Mouse (Mus musculus) limb, embryonic 12.5 days (tissue): Measurements from ENCODE around the gene Wdr17. TPM values are rescaled to one million over a fixed set of nuclear protein-coding genes. Genes with fewer than 3 reads are reported as not detected.
"Not testable (repeated sequence)": the region's sequence is repeated elsewhere in the genome, so short reads cannot be mapped to it uniquely, and the experiment has no call there.

Source experiments
- ATAC-seq: fragments of 200-750 bp; cut with Nextera tagmentation; 2 replicates; pipeline ENCODE4 v1.8.0; 2017; ENCODE audit warnings: low read depth, moderate TSS enrichment; ENCODE audit not compliant: insufficient number of reproducible peaks, insufficient read depth, low FRiP score, low TSS enrichment
- H3K27ac ChIP-seq: fragments of 300-500 bp; sonication (generic); 2 replicates; pipeline ENCODE4 v1.5.1; 2016; ENCODE audit warnings: mild to moderate bottlenecking, moderate library complexity
- H3K27me3 ChIP-seq: fragments of 300-500 bp; sonication (generic); 2 replicates; pipeline ENCODE4 v1.6.1; 2016; ENCODE audit warnings: mild to moderate bottlenecking, moderate library complexity
- H3K36me3 ChIP-seq: fragments of 300-500 bp; sonication (generic); 2 replicates; pipeline ENCODE4 v1.6.1; 2016; ENCODE audit warnings: mild to moderate bottlenecking, moderate library complexity
- H3K4me1 ChIP-seq: fragments of 300-500 bp; sonication (generic); replicated peaks from 2 replicates; pipeline ENCODE4 v1.6.1; 2016
- H3K4me2 ChIP-seq: fragments of 300-500 bp; sonication (generic); 2 replicates; pipeline ENCODE4 v1.6.1; 2016; ENCODE audit warnings: mild to moderate bottlenecking, moderate library complexity
- H3K4me3 ChIP-seq: fragments of 300-500 bp; sonication (generic); replicated peaks from 2 replicates; pipeline ENCODE4 v1.5.1; 2016; ENCODE audit warnings: mild to moderate bottlenecking
- H3K9ac ChIP-seq: fragments of 300-500 bp; sonication (generic); replicated peaks from 2 replicates; pipeline ENCODE4 v1.6.1; 2016; ENCODE audit warnings: mild to moderate bottlenecking, moderate library complexity
- H3K9me3 ChIP-seq: fragments of 300-500 bp; sonication (generic); 2 replicates; pipeline ENCODE4 v1.6.1; 2016; ENCODE audit warnings: mild to moderate bottlenecking, moderate library complexity
- WGBS: fragments of 180-500 bp; shearing (Covaris S2); methylation state at CpG from one replicate; pipeline ENCODE4 v1.1.7; 2016; 5-methylcytosine and 5-hydroxymethylcytosine counted together
- polyA plus RNA-seq: library from polyadenylated mRNA; unstranded; fragments of >200 nt; fragmentation: Nextera tagmentation; extraction: Ambion mirVana; gene quantifications from 2 replicates; pipeline ENCODE4 v1.2.1, GENCODE M21; 2016

Gene Wdr17
- polyA plus RNA-seq, 1 experiment from 2014 or later: 2.7 TPM

DNA sequence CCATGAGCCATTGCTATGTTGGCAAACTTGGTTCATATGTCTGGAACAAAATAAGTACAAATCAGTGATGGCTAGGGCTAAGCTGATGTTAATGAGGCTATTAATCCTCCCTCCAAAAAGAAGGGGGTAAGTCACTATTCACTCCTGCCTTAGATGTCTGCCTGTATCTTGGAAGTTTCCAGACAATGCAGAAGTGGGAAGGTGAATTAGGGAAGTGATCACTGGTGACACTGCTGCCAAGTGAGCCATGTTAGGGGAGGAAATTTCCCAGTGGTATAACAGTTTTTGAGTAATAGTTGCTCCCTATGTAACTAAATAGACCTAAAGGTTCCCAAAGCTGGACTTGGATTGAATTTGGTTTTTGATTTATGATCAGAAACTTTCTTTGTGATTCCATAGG, 215.2 kb downstream of the Wdr17 start:
- H3K9ac ChIP-seq: no peak overlapping the region
- H3K4me1 ChIP-seq: no peaks in the 10 kb centered on the region
- H3K4me3 ChIP-seq: no peak overlapping the region
- H3K9me3 ChIP-seq: no peaks in the 10 kb centered on the region
- ATAC-seq: no peak
- H3K4me2 ChIP-seq: no peak overlapping the region
- no peak overlapping the region for H3K27ac ChIP-seq
- no peaks in the 10 kb centered on the region for H3K36me3 ChIP-seq
- no peaks in the 10 kb centered on the region for H3K27me3 ChIP-seq

DNA sequence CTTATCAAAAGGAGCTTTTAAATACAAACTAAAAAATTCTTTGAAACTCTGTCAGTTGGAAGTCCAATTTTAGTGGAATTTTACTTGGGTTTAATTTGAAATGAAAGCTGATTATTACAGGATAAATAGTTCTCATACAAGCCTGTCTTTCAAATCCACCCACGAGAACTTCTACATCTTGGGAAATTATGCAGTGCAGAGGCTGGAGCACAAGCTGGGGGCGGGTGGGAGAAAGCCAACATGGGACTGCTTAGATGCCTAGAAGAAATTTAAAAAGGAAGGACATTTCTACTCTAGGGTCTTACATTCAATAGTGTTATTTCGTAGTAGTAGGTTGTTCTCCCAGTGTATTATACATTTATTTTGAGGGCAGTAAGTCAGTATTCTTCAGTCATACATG, 219.2 kb downstream of the Wdr17 start:
- Histone ChIP-seq H3K4me1 (no peaks in the 10 kb centered on the region), H3K27me3 (no peaks in the 10 kb centered on the region), H3K36me3 (no peaks in the 10 kb centered on the region), H3K4me2 (no peak overlapping the region), H3K9me3 (no peaks in the 10 kb centered on the region), H3K27ac (no peak overlapping the region), H3K4me3 (no peak overlapping the region), H3K9ac (no peak overlapping the region)
- ATAC-seq: no peak
- WGBS: 82% methylated on average over 3 of the region's 3 CpGs

DNA sequence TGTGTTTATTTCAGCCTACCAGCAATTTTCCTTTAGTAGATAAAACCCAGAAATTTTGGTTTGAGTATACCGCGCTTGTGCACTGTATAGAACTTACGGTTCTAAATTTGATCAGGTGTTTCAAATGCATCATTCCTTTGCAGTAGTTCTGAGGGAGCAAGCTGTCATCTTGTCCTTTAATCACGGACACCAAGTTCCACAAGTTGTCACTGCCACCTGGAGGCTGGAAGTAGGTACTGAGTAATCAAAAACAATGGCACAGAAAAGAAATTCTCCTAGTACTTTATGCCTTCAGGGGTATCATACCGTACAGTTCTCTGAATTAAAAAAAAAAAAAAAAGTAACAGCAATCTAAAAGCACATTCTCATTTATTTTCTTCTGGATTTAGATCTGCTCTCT, 226.3 kb downstream of the Wdr17 start:
- 38% methylated on average over 5 of the region's 5 CpGs for WGBS
- no peak for ATAC-seq
- Histone ChIP-seq H3K36me3 (no peaks in the 10 kb centered on the region), H3K27me3 (no peaks in the 10 kb centered on the region), H3K4me2 (no peak overlapping the region), H3K9me3 (no peaks in the 10 kb centered on the region), H3K9ac (no peak overlapping the region), H3K4me3 (no peak overlapping the region), H3K4me1 (no peaks in the 10 kb centered on the region), H3K27ac (no peak overlapping the region)

DNA sequence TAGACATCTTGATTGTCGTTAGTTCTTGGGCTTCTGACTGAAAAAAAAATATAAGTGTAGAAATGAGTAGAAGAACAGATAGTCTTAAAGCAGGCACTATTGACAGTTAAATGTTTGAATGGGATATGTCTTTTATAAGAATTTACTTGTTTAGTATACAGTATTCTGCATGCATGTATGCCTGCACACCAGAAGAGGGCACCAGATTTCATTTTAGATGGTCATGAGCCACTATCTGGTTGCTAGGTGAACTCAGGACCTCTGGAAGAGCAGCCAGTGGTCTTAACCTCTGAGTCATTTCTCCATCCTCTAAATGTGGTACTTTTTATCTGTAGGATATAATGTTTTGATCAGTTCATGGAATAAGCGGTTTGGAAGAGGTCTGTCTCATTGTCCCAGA, 227.3 kb downstream of the Wdr17 start:
- no peak for ATAC-seq
- no peaks in the 10 kb centered on the region for H3K9me3 ChIP-seq
- WGBS: 83% methylated on average over 2 of the region's 2 CpGs

DNA sequence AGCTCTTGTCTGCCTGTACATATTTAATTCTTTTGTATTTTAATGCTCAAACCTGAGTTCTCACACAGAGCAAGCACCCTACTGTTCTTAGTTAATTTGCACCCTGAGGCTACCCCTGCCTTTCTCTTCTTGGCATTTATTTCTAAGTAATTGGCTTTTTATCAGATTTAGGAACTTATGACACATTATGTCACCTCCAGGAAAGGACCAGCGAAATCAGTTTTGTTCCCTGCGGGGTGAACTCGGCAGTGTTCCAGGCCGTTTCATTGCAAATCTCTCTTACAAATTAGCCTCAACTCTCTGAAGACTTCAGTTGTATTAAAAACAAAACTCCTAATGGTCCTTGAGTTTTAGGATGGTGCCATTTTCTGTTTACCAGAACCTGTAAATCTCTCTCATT, 248.3 kb downstream of the Wdr17 start:
- Histone ChIP-seq H3K4me3 (no peak overlapping the region), H3K4me1 (no peaks in the 10 kb centered on the region), H3K27me3 (no peaks in the 10 kb centered on the region), H3K27ac (no peak overlapping the region), H3K4me2 (no peak overlapping the region), H3K9ac (no peak overlapping the region), H3K36me3 (no peaks in the 10 kb centered on the region), H3K9me3 (no peaks in the 10 kb centered on the region)
- WGBS: 60% methylated on average over 4 of the region's 4 CpGs
- ATAC-seq: no peak

More for the DNA sequence above, 227.3 kb downstream of the Wdr17 start:
- no peak overlapping the region for H3K9ac ChIP-seq
- H3K27ac ChIP-seq: no peak overlapping the region
- no peaks in the 10 kb centered on the region for H3K27me3 ChIP-seq
- no peak overlapping the region for H3K4me2 ChIP-seq
- H3K36me3 ChIP-seq: no peaks in the 10 kb centered on the region
- H3K4me3 ChIP-seq: no peak overlapping the region
- H3K4me1 ChIP-seq: no peaks in the 10 kb centered on the region

DNA sequence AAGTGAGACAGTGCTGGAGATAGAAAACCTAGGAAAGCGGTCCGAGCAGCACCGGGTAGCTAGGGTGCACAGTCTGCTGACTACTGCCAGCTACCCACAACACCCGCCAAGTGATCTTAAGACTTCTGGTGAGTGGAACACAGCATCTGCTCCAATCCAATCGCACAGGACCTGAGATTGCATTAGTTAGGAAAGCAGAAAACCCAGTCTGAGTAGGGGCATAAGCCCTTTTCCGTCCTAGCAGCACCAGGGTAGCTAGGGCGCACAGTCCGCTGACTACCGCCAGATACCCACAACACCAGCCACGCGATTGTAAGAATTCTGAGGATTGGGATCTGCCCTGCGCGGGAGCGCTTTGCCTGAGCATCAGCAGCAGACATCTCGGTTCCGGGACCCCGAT, 270.3 kb downstream of the Wdr17 start:
- not testable (repeated sequence) for H3K9ac ChIP-seq, H3K9me3 ChIP-seq, H3K4me2 ChIP-seq, H3K27me3 ChIP-seq, H3K4me3 ChIP-seq, H3K36me3 ChIP-seq, ATAC-seq, H3K4me1 ChIP-seq, H3K27ac ChIP-seq
- 87% methylated on average over 17 of the region's 17 CpGs for WGBS

DNA sequence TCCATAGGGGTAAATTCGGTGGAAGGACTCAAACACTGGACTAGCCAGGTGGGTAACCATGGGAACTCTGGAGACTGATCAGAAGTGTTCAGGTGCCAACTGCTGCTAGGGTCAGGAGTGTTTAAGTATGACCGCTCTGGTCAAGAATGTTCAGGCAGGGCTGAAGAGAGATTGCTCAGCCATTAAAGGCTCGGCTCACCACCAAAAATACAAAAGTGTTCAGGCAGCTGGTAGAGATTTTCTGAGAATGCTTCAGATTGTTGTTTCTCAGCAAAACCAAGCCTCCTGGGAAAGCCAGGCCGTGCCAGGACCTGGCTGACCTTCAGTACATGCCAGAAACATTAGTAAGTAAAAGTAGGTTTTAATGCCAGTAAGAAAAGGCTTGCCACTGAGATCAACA, 276.7 kb downstream of the Wdr17 start:
- no peaks in the 10 kb centered on the region for H3K27me3 ChIP-seq
- WGBS: 75% methylated on average over 4 of the region's 4 CpGs

DNA sequence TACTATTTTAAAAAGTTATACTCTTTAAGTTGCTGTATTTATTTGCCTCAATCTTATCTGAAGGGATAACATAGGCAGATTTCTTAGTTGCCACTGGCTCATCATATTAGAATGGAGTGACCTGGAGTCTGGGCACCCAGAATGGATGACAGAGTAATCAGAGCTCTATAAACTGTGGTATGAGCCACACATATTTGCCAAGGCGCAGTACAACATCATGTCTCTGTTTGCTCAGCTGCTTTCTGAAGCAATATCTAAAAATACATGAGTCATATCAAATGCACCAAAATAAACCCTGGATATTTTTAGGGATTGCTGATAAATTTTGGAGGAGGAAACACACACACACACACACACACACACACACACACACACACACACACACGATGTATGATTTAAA, 277.6 kb downstream of the Wdr17 start:
- no peaks in the 10 kb centered on the region for H3K4me1 ChIP-seq
- H3K9me3 ChIP-seq: no peaks in the 10 kb centered on the region
- 90% methylated on average over 2 of the region's 2 CpGs for WGBS
- H3K9ac ChIP-seq: no peak overlapping the region
- no peak overlapping the region for H3K4me2 ChIP-seq
- H3K36me3 ChIP-seq: no peaks in the 10 kb centered on the region
- no peak overlapping the region for H3K4me3 ChIP-seq
- no peak for ATAC-seq
- H3K27me3 ChIP-seq: no peaks in the 10 kb centered on the region
- H3K27ac ChIP-seq: no peak overlapping the region

More for the DNA sequence above, 276.7 kb downstream of the Wdr17 start:
- Histone ChIP-seq H3K27ac (no peak overlapping the region), H3K4me3 (no peak overlapping the region), H3K9me3 (no peaks in the 10 kb centered on the region), H3K4me1 (no peaks in the 10 kb centered on the region), H3K9ac (no peak overlapping the region), H3K4me2 (no peak overlapping the region), H3K36me3 (no peaks in the 10 kb centered on the region)
- ATAC-seq: no peak

DNA sequence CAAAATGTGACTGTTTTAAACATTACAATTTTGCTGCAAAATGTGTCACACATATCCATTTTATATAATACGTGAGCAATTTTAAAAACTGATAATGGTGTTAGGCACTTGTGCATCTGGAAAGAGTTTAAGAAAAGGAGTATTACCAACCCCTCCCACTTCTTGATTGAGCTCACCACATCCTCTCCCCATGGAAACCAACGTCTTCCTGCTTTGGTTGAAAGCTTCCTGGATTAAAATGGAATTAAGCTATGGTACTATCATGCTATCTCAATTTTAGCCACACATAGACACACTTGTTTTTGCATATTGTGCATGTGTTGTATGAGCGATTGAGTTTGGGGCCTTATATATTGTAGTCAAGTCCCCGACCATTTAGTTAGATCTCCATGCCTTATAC, 283.5 kb downstream of the Wdr17 start:
- no peaks in the 10 kb centered on the region for H3K9me3 ChIP-seq
- H3K27me3 ChIP-seq: no peaks in the 10 kb centered on the region
- H3K4me3 ChIP-seq: no peak overlapping the region
- ATAC-seq: no peak
- no peak overlapping the region for H3K9ac ChIP-seq
- 0 out of 2 replicates have a peak, but pooled peaks cover 6% of the 10 kb centered on the region for H3K4me1 ChIP-seq
- H3K4me2 ChIP-seq: no peak overlapping the region
- WGBS: 72% methylated on average over 4 of the region's 4 CpGs
- H3K27ac ChIP-seq: no peak overlapping the region
- H3K36me3 ChIP-seq: no peaks in the 10 kb centered on the region

DNA sequence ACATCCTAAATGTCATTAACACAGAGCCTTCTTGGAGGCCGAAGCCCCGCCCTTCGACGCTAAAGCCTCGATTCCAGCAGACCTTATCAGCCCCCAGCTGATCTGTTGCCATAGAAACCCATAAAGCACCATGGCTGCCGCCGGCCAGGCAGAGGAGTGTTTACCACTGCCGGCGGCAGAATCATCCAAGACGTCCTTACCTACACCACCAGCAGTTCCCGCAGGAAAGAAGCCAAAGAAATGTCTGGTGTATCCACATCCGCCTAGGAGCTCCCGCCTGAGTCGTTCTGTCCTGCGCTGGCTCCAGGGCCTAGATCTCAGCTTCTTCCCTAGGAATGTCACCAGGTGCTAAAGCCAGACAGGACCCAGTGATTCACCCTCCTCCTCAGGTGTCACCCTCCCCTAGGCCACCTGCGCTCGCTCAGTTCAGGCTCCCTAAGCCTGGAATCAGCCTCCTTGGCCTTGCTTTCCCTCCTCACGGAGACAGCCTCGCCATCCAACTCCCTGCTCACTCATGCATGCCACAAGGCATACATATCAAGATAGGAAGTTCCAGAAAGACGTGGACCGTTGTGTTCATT, 286.2 kb downstream of the Wdr17 start, which contains the start of gene Spata4:
Gene Spata4, plus strand, starts transcription at position 111 of the 581 bp plus-strand sequence.
- Histone ChIP-seq H3K4me2 (peak within 1 kb of the TSS; percentile 62), H3K27ac (no peak within 1 kb of the TSS), H3K4me3 (peak within 1 kb of the TSS; percentile 31), H3K4me1 (0 out of 2 replicates have a peak, but pooled peaks cover 6% of the 10 kb centered on the region), H3K27me3 (no peaks in the 10 kb centered on the region), H3K9me3 (no peaks in the 10 kb centered on the region), H3K9ac (no peak within 1 kb of the TSS), H3K36me3 (no peaks in the 10 kb centered on the region)
- WGBS: 12% methylated on average over 21 of the region's 21 CpGs
- ATAC-seq: peak; percentile 63; the same call in 1 of the 2 replicates

DNA sequence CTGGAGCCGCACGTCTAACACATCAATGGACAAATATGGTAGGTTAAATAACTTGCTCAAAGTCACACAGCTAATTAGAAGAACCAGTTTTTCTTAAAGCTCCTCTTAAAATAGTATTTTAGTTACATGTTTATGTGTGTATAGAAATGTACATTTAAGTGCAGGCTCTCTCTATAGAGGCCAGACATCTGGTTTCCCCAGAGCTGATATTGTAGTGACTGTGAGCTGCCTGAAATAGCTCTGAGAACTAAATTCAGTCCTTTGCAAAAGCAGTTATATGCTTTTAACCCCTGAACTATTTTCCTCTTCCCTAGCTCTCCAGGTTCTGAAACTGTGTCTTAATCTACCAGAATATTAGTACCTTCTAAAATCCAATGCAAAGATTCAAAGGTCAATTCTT, 289.6 kb downstream of the Wdr17 start:
- H3K4me3 ChIP-seq: no peak overlapping the region
- no peaks in the 10 kb centered on the region for H3K9me3 ChIP-seq
- 90% methylated on average over 2 of the region's 2 CpGs for WGBS
- no peak overlapping the region for H3K9ac ChIP-seq
- no peak overlapping the region for H3K4me2 ChIP-seq
- ATAC-seq: no peak
- H3K36me3 ChIP-seq: no peaks in the 10 kb centered on the region
- no peak overlapping the region for H3K27ac ChIP-seq
- 0 out of 2 replicates have a peak, but pooled peaks cover 6% of the 10 kb centered on the region for H3K4me1 ChIP-seq
- H3K27me3 ChIP-seq: no peaks in the 10 kb centered on the region

DNA sequence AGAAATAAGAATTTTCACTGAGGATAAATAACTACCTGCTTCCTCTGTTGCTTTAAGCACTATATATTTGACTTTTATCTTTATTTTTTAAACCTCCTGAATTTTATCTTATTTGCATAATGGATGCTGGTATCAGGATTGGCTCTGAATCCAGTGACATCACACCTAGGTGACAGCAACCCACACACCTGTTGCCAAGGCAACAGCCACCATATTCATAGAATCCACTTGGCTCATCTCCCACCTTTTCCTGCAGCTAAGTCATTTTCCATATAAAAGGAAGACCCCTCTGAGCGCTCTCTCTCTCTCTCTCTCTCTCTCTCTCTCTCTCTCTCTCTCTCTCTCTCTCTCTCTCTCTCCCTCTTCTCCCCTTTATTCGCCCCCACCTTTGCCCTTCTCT, 290.0 kb downstream of the Wdr17 start:
- Histone ChIP-seq H3K27me3 (no peaks in the 10 kb centered on the region), H3K9me3 (no peaks in the 10 kb centered on the region), H3K36me3 (no peaks in the 10 kb centered on the region), H3K27ac (no peak overlapping the region), H3K9ac (no peak overlapping the region), H3K4me1 (0 out of 2 replicates have a peak, but pooled peaks cover 6% of the 10 kb centered on the region), H3K4me2 (no peak overlapping the region), H3K4me3 (no peak overlapping the region)
- no peak for ATAC-seq
- 93% methylated on average over 2 of the region's 2 CpGs for WGBS
